Mouse (Mus musculus): Measurements from ENCODE around the gene Setd1b.

- TF ChIP-seq CTCF (IDR thresholded peaks at IDR 0.05; ENCODE audit: low read depth, low read length) (peak; percentile 93), POLR2A (IDR thresholded peaks at IDR 0.05; ENCODE audit: borderline replicate concordance, low read depth, low read length) (no peak)
These were observed 29.8 kb downstream of the Setd1b start for GRCm38 (mm10) chr5:123171646-123172350.
